9 mouse cellular contexts compared by ENCODE assay signal in genomic region chr2:13523540-13524456, GRCm38 (mm10). TPM values are rescaled to one million over a fixed set of nuclear protein-coding genes. Genes with fewer than 3 reads are reported as not detected.
DNase-seq lines count a peak whose midpoint lies in the region; ATAC-seq and TF ChIP-seq lines count a peak whose summit lies in the region.
"Had no signal": no experiment of that assay in that cellular context is flagged by ENCODE, and none has a peak within 500 bp of the region (broad histone marks: within the 10 kb centered on the region; RNA-seq: fewer than 3 reads in every experiment).

No protein-coding gene starts in this region.

- no peak overlapping the region for H3K27ac ChIP-seq in embryonic facial prominence, embryonic 11.5 days (replicated peaks; ENCODE audit: low read depth, low read length)
- no peak overlapping the region for H3K27ac ChIP-seq in embryonic facial prominence, embryonic 10.5 days (replicated peaks)
- H3K27ac ChIP-seq in brown adipose tissue, adult 24 weeks (replicated peaks; ENCODE audit: low read depth, low read length) = peak overlapping the region; percentile 73
- H3K27ac ChIP-seq in intestine, embryonic 15.5 days = peak overlapping the region; percentile 59
- no peak overlapping the region for H3K27ac ChIP-seq in limb, embryonic 14.5 days (replicated peaks; ENCODE audit: low read depth, low read length)
- H3K27ac ChIP-seq: midbrain, embryonic 12.5 days had no signal

- 64% methylated on average over 8 of the region's 8 CpGs for WGBS in embryonic facial prominence, embryonic 11.5 days
- WGBS in embryonic facial prominence, embryonic 10.5 days = 65% methylated on average over 8 of the region's 8 CpGs
- WGBS in intestine, embryonic 15.5 days = 33% methylated on average over 8 of the region's 8 CpGs
- 44% methylated on average over 8 of the region's 8 CpGs for WGBS in limb, embryonic 14.5 days

- TF ChIP-seq POLR2A in limb, embryonic 14.5 days (IDR thresholded peaks at IDR 0.05; ENCODE audit: borderline replicate concordance, extremely low read depth, insufficient read depth, insufficient read length) = no peak

- no peaks in the 10 kb centered on the region for H3K9me3 ChIP-seq in embryonic facial prominence, embryonic 11.5 days (replicated peaks; ENCODE audit: control insufficient read depth, low read length)
- no peaks in the 10 kb centered on the region for H3K9me3 ChIP-seq in embryonic facial prominence, embryonic 10.5 days
- no peaks in the 10 kb centered on the region for H3K9me3 ChIP-seq in intestine, embryonic 15.5 days
- no peaks in the 10 kb centered on the region for H3K9me3 ChIP-seq in limb, embryonic 14.5 days (ENCODE audit: control insufficient read depth, low read length)
- H3K9me3 ChIP-seq: midbrain, embryonic 12.5 days had no signal

- no peaks in the 10 kb centered on the region for H3K27me3 ChIP-seq in embryonic facial prominence, embryonic 11.5 days (ENCODE audit: control insufficient read depth, insufficient read depth, low read length)
- H3K27me3 ChIP-seq in embryonic facial prominence, embryonic 10.5 days (replicated peaks; ENCODE audit: low read depth, poor library complexity, severe bottlenecking) = no peaks in the 10 kb centered on the region
- no peaks in the 10 kb centered on the region for H3K27me3 ChIP-seq in intestine, embryonic 15.5 days (replicated peaks)
- H3K27me3 ChIP-seq in limb, embryonic 14.5 days (ENCODE audit: control insufficient read depth, insufficient read depth, low read length) = no peaks in the 10 kb centered on the region
- H3K27me3 ChIP-seq: midbrain, embryonic 12.5 days had no signal

- H3K4me2 ChIP-seq in embryonic facial prominence, embryonic 11.5 days (ENCODE audit: low read depth, low read length) = no peak overlapping the region
- no peak overlapping the region for H3K4me2 ChIP-seq in intestine, embryonic 15.5 days (replicated peaks)
- no peak overlapping the region for H3K4me2 ChIP-seq in limb, embryonic 14.5 days (replicated peaks; ENCODE audit: low read depth, low read length, severe bottlenecking)
- H3K4me2 ChIP-seq: midbrain, embryonic 12.5 days had no signal

- no peak overlapping the region for H3K9ac ChIP-seq in embryonic facial prominence, embryonic 11.5 days (replicated peaks; ENCODE audit: low read length)
- H3K9ac ChIP-seq in intestine, embryonic 15.5 days = no peak overlapping the region
- no peak overlapping the region for H3K9ac ChIP-seq in limb, embryonic 14.5 days (ENCODE audit: low read depth, low read length, severe bottlenecking)
- H3K9ac ChIP-seq: midbrain, embryonic 12.5 days had no signal

- no peak overlapping the region for H3K4me3 ChIP-seq in embryonic facial prominence, embryonic 11.5 days (ENCODE audit: low read depth, low read length)
- H3K4me3 ChIP-seq in embryonic facial prominence, embryonic 10.5 days = no peak overlapping the region
- no peak overlapping the region for H3K4me3 ChIP-seq in brown adipose tissue, adult 24 weeks (ENCODE audit: insufficient read depth, low read depth, low read length)
- H3K4me3 ChIP-seq in intestine, embryonic 15.5 days (replicated peaks) = no peak overlapping the region
- no peak overlapping the region for H3K4me3 ChIP-seq in limb, embryonic 14.5 days (replicated peaks; ENCODE audit: low read length)
- H3K4me3 ChIP-seq: midbrain, embryonic 12.5 days had no signal

- H3K36me3 ChIP-seq in embryonic facial prominence, embryonic 11.5 days (replicated peaks; ENCODE audit: control insufficient read depth, insufficient read depth, low read depth, low read length) = no peaks in the 10 kb centered on the region
- 0 out of 2 replicates have a peak, but pooled peaks cover 1% of the 10 kb centered on the region for H3K36me3 ChIP-seq in embryonic facial prominence, embryonic 10.5 days (replicated peaks)
- H3K36me3 ChIP-seq in intestine, embryonic 15.5 days = no peaks in the 10 kb centered on the region
- H3K36me3 ChIP-seq in limb, embryonic 14.5 days (ENCODE audit: control insufficient read depth, insufficient read depth, low read length) = peaks cover 3% of the 10 kb centered on the region

- no peak for DNase-seq in embryonic facial prominence, embryonic 11.5 days (ENCODE audit: low spot score)
- DNase-seq in embryonic facial prominence, embryonic 10.5 days (ENCODE audit: low spot score) = no peak
- peak; percentile 40 for DNase-seq in limb, embryonic 14.5 days (ENCODE audit: low spot score)
- peak; percentile 85 for DNase-seq in yolk sac, embryonic 10.5 days (ENCODE audit: low spot score)
- no peak for DNase-seq in urinary bladder, adult 2 months (ENCODE audit: low spot score)
- DNase-seq in adrenal gland, adult 2 months = no peak

- H3K4me1 ChIP-seq in embryonic facial prominence, embryonic 11.5 days (ENCODE audit: control insufficient read depth, insufficient read depth, low read length) = no peaks in the 10 kb centered on the region
- 0 out of 2 replicates have a peak, but pooled peaks cover 4% of the 10 kb centered on the region for H3K4me1 ChIP-seq in embryonic facial prominence, embryonic 10.5 days
- H3K4me1 ChIP-seq in brown adipose tissue, adult 24 weeks (ENCODE audit: control insufficient read depth, insufficient read depth, insufficient read length, low read length) = peaks cover 12% of the 10 kb centered on the region
- no peaks in the 10 kb centered on the region for H3K4me1 ChIP-seq in intestine, embryonic 15.5 days (replicated peaks)
- H3K4me1 ChIP-seq in limb, embryonic 14.5 days (ENCODE audit: control insufficient read depth, insufficient read depth, low read length) = no peaks in the 10 kb centered on the region

- ATAC-seq in embryonic facial prominence, embryonic 11.5 days (replicated peaks; ENCODE audit: insufficient number of reproducible peaks, low FRiP score, low TSS enrichment, low read depth) = 0 out of 2 replicates have a peak, but pooled peaks have one; percentile 52
- ATAC-seq in intestine, embryonic 15.5 days = peak; percentile 87
- ATAC-seq in limb, embryonic 14.5 days (ENCODE audit: low FRiP score, low read depth) = peak; percentile 55; the same call in 1 of the 2 replicates

RNA-seq across cellular contexts. Expression of gene Trdmt1, which starts 20.7 kb away (rescaled TPM):
- 8.7 and 8.8 TPM in 2 replicates for polyA plus RNA-seq in embryonic facial prominence, embryonic 11.5 days (2014; fragmentation: Nextera tagmentation; extraction: Ambion mirVana)
- polyA plus RNA-seq in embryonic facial prominence, embryonic 10.5 days (2016; fragmentation: Nextera tagmentation; extraction: Ambion mirVana) = 7.5 TPM in 2 replicates
- 2.3 and 9.9 TPM in 2 replicates for polyA plus RNA-seq in brown adipose tissue, adult 24 weeks (2012; ENCODE audit: insufficient read depth, insufficient read length, missing spikeins)
- 8.1 and 10.0 TPM in 2 replicates for polyA plus RNA-seq in intestine, embryonic 15.5 days (2015; fragmentation: Nextera tagmentation; extraction: Ambion mirVana)
- polyA plus RNA-seq in limb, embryonic 14.5 days (2012; rRNA removed) = 7.5 and 9.7 TPM in 2 replicates
- polyA plus RNA-seq in limb, embryonic 14.5 days (2014; fragmentation: Nextera tagmentation; extraction: Ambion mirVana) = 12.6 and 13.7 TPM in 2 replicates
- 9.8 and 10.0 TPM in 2 replicates for polyA plus RNA-seq in urinary bladder, adult 2 months (2012; rRNA removed)
- total RNA-seq in adrenal gland, adult 2 months (2021) = 1 to 10 TPM; 2.4 to 7.8 TPM
- 0.49 and 0.77 TPM in 2 replicates for polyA plus RNA-seq in adrenal gland, adult 2 months (2012; rRNA removed)

RNA-seq across cellular contexts. Expression of gene Cubn, which starts 32.2 kb away (rescaled TPM):
- polyA plus RNA-seq in embryonic facial prominence, embryonic 11.5 days (2014; fragmentation: Nextera tagmentation; extraction: Ambion mirVana) = 0.20 and 0.32 TPM in 2 replicates
- 0.11 and 0.14 TPM in 2 replicates for polyA plus RNA-seq in embryonic facial prominence, embryonic 10.5 days (2016; fragmentation: Nextera tagmentation; extraction: Ambion mirVana)
- not detected in 2 replicates for polyA plus RNA-seq in brown adipose tissue, adult 24 weeks (2012; ENCODE audit: insufficient read depth, insufficient read length, missing spikeins)
- 7.3 and 8.9 TPM in 2 replicates for polyA plus RNA-seq in intestine, embryonic 15.5 days (2015; fragmentation: Nextera tagmentation; extraction: Ambion mirVana)
- 0.28 and 0.49 TPM in 2 replicates for polyA plus RNA-seq in limb, embryonic 14.5 days (2012; rRNA removed)
- polyA plus RNA-seq in limb, embryonic 14.5 days (2014; fragmentation: Nextera tagmentation; extraction: Ambion mirVana) = 0.28 and 0.29 TPM in 2 replicates
- 0.07 and 0.09 TPM in 2 replicates for polyA plus RNA-seq in urinary bladder, adult 2 months (2012; rRNA removed)
- total RNA-seq in adrenal gland, adult 2 months (2021) = under 1 TPM; 0.06 to 0.38 TPM
- polyA plus RNA-seq in adrenal gland, adult 2 months (2012; rRNA removed) = 0.01 TPM in 2 replicates

RNA-seq across cellular contexts. Expression of gene Vim, which starts 49.9 kb away (rescaled TPM):
- 682 and 719 TPM in 2 replicates for polyA plus RNA-seq in embryonic facial prominence, embryonic 11.5 days (2014; fragmentation: Nextera tagmentation; extraction: Ambion mirVana)
- polyA plus RNA-seq in embryonic facial prominence, embryonic 10.5 days (2016; fragmentation: Nextera tagmentation; extraction: Ambion mirVana) = 433 and 466 TPM in 2 replicates
- 877 and 955 TPM in 2 replicates for polyA plus RNA-seq in brown adipose tissue, adult 24 weeks (2012; ENCODE audit: insufficient read depth, insufficient read length, missing spikeins)
- 442 and 454 TPM in 2 replicates for polyA plus RNA-seq in intestine, embryonic 15.5 days (2015; fragmentation: Nextera tagmentation; extraction: Ambion mirVana)
- 1,568 and 2,459 TPM in 2 replicates for polyA plus RNA-seq in limb, embryonic 14.5 days (2012; rRNA removed)
- polyA plus RNA-seq in limb, embryonic 14.5 days (2014; fragmentation: Nextera tagmentation; extraction: Ambion mirVana) = 1,202 and 1,226 TPM in 2 replicates
- 971 and 1,095 TPM in 2 replicates for polyA plus RNA-seq in urinary bladder, adult 2 months (2012; rRNA removed)
- 100 to 1,000 TPM; 137 to 269 TPM for total RNA-seq in adrenal gland, adult 2 months (2021)
- polyA plus RNA-seq in adrenal gland, adult 2 months (2012; rRNA removed) = 661 and 728 TPM in 2 replicates

Comparison
In these comparisons a context has a peak if more than half of its experiments do, and no peak if none do; other contexts are left out.
1. DNase-seq: peak in limb, embryonic 14.5 days (single experiment) and yolk sac, embryonic 10.5 days (single experiment); none in embryonic facial prominence, embryonic 11.5 days (single experiment), embryonic facial prominence, embryonic 10.5 days (single experiment), urinary bladder, adult 2 months (single experiment) and adrenal gland, adult 2 months (single experiment).
2. H3K27ac ChIP-seq: peak in brown adipose tissue, adult 24 weeks (single experiment) and intestine, embryonic 15.5 days (single experiment); none in embryonic facial prominence, embryonic 11.5 days (single experiment), embryonic facial prominence, embryonic 10.5 days (single experiment) and limb, embryonic 14.5 days (single experiment).
3. Peak in every context shown above with its lines, with median percentiles within 50 percentile points of each other: ATAC-seq.